Mouse (Mus musculus): ENCODE data around the gene Fhdc1. TPM values are rescaled to one million over a fixed set of nuclear protein-coding genes. Genes with fewer than 3 reads are reported as not detected.

Fhdc1 gene
- polyA plus RNA-seq, 1 experiment from 2014 or later: 6.6 TPM

GRCm38 (mm10) chr3:84497718-84498117 lies 17.5 kb upstream of the Fhdc1 start:
- Histone ChIP-seq H3K9me3 (ENCODE audit: control insufficient read depth, low read length) (no peaks in the 10 kb centered on the region), H3K36me3 (ENCODE audit: control insufficient read depth, insufficient read depth, low read length) (peaks cover 4% of the 10 kb centered on the region; the same call in 1 of the 2 replicates), H3K9ac (ENCODE audit: low read depth, low read length) (no peak overlapping the region), H3K4me2 (ENCODE audit: low read depth, low read length) (no peak overlapping the region), H3K27ac (ENCODE audit: low read length) (no peak overlapping the region), H3K4me1 (ENCODE audit: control insufficient read depth, insufficient read depth, low read length) (no peaks in the 10 kb centered on the region), H3K4me3 (ENCODE audit: low read length) (no peak overlapping the region), H3K27me3 (replicated peaks; ENCODE audit: control insufficient read depth, insufficient read depth, low read length) (no peaks in the 10 kb centered on the region)
- no peak for ATAC-seq
- WGBS: 84% methylated on average over 11 of the region's 11 CpGs

- no peak for ATAC-seq
- no peak overlapping the region for H3K9ac ChIP-seq (ENCODE audit: low read depth, low read length)
- H3K4me2 ChIP-seq (ENCODE audit: low read depth, low read length): no peak overlapping the region
- H3K4me1 ChIP-seq (ENCODE audit: control insufficient read depth, insufficient read depth, low read length): no peaks in the 10 kb centered on the region; the same call in 1 of the 2 replicates
- no peak overlapping the region for H3K27ac ChIP-seq (ENCODE audit: low read length)
- H3K4me3 ChIP-seq (ENCODE audit: low read length): no peak overlapping the region
- WGBS: 87% methylated on average over 8 of the region's 8 CpGs
- H3K9me3 ChIP-seq (ENCODE audit: control insufficient read depth, low read length): no peaks in the 10 kb centered on the region
- no peaks in the 10 kb centered on the region for H3K27me3 ChIP-seq (replicated peaks; ENCODE audit: control insufficient read depth, insufficient read depth, low read length)
- peaks cover 4% of the 10 kb centered on the region; the same call in 1 of the 2 replicates for H3K36me3 ChIP-seq (ENCODE audit: control insufficient read depth, insufficient read depth, low read length)
Measured at GRCm38 (mm10) chr3:84492657-84493056, 12.4 kb upstream of the Fhdc1 start.

GRCm38 (mm10) chr3:84492148-84492547 lies 11.9 kb upstream of the Fhdc1 start:
- Histone ChIP-seq H3K4me2 (ENCODE audit: low read depth, low read length) (no peak overlapping the region), H3K27me3 (replicated peaks; ENCODE audit: control insufficient read depth, insufficient read depth, low read length) (no peaks in the 10 kb centered on the region), H3K4me3 (ENCODE audit: low read length) (no peak overlapping the region), H3K9ac (ENCODE audit: low read depth, low read length) (no peak overlapping the region), H3K36me3 (ENCODE audit: control insufficient read depth, insufficient read depth, low read length) (peaks cover 4% of the 10 kb centered on the region; the same call in 1 of the 2 replicates), H3K9me3 (ENCODE audit: control insufficient read depth, low read length) (no peaks in the 10 kb centered on the region), H3K27ac (ENCODE audit: low read length) (no peak overlapping the region), H3K4me1 (ENCODE audit: control insufficient read depth, insufficient read depth, low read length) (no peaks in the 10 kb centered on the region; the same call in 1 of the 2 replicates)
- ATAC-seq: no peak
- 67% methylated on average over 4 of the region's 4 CpGs for WGBS

GRCm38 (mm10) chr3:84488716-84489115 lies 8.5 kb upstream of the Fhdc1 start:
- no peaks in the 10 kb centered on the region; the same call in 1 of the 2 replicates for H3K4me1 ChIP-seq (ENCODE audit: control insufficient read depth, insufficient read depth, low read length)
- no peak overlapping the region for H3K4me2 ChIP-seq (ENCODE audit: low read depth, low read length)
- no peak for ATAC-seq
- H3K9me3 ChIP-seq (ENCODE audit: control insufficient read depth, low read length): no peaks in the 10 kb centered on the region
- H3K27me3 ChIP-seq (replicated peaks; ENCODE audit: control insufficient read depth, insufficient read depth, low read length): no peaks in the 10 kb centered on the region
- no peak overlapping the region for H3K27ac ChIP-seq (ENCODE audit: low read length)
- peaks cover 4% of the 10 kb centered on the region; the same call in 1 of the 2 replicates for H3K36me3 ChIP-seq (ENCODE audit: control insufficient read depth, insufficient read depth, low read length)
- H3K4me3 ChIP-seq (ENCODE audit: low read length): no peak overlapping the region
- 67% methylated on average over 6 of the region's 6 CpGs for WGBS
- H3K9ac ChIP-seq (ENCODE audit: low read depth, low read length): no peak overlapping the region

- H3K27ac ChIP-seq (ENCODE audit: low read length): no peak overlapping the region
- H3K27me3 ChIP-seq (replicated peaks; ENCODE audit: control insufficient read depth, insufficient read depth, low read length): no peaks in the 10 kb centered on the region
- ATAC-seq: no peak
- no peak overlapping the region for H3K4me3 ChIP-seq (ENCODE audit: low read length)
- H3K9ac ChIP-seq (ENCODE audit: low read depth, low read length): no peak overlapping the region
- no peaks in the 10 kb centered on the region for H3K9me3 ChIP-seq (ENCODE audit: control insufficient read depth, low read length)
- WGBS: 56% methylated on average over 3 of the region's 3 CpGs
- H3K36me3 ChIP-seq (ENCODE audit: control insufficient read depth, insufficient read depth, low read length): no peaks in the 10 kb centered on the region
- no peak overlapping the region for H3K4me2 ChIP-seq (ENCODE audit: low read depth, low read length)
- no peaks in the 10 kb centered on the region; the same call in none of the 2 replicates for H3K4me1 ChIP-seq (ENCODE audit: control insufficient read depth, insufficient read depth, low read length)
Measured at GRCm38 (mm10) chr3:84484891-84485290, 4.7 kb upstream of the Fhdc1 start.

GRCm38 (mm10) chr3:84484333-84484732 lies 4.1 kb upstream of the Fhdc1 start:
- H3K27me3 ChIP-seq (replicated peaks; ENCODE audit: control insufficient read depth, insufficient read depth, low read length): no peaks in the 10 kb centered on the region
- no peak for ATAC-seq
- WGBS: 75% methylated on average over 4 of the region's 4 CpGs

GRCm38 (mm10) chr3:84482121-84482520 lies 1.9 kb upstream of the Fhdc1 start:
- Histone ChIP-seq H3K4me2 (ENCODE audit: low read depth, low read length) (no peak overlapping the region), H3K9me3 (ENCODE audit: control insufficient read depth, low read length) (no peaks in the 10 kb centered on the region), H3K4me3 (ENCODE audit: low read length) (no peak overlapping the region), H3K9ac (ENCODE audit: low read depth, low read length) (no peak overlapping the region), H3K27me3 (replicated peaks; ENCODE audit: control insufficient read depth, insufficient read depth, low read length) (peaks cover 10% of the 10 kb centered on the region), H3K27ac (ENCODE audit: low read length) (no peak overlapping the region), H3K4me1 (ENCODE audit: control insufficient read depth, insufficient read depth, low read length) (peaks cover 8% of the 10 kb centered on the region; the same call in 1 of the 2 replicates), H3K36me3 (ENCODE audit: control insufficient read depth, insufficient read depth, low read length) (no peaks in the 10 kb centered on the region)
- WGBS: 88% methylated on average over 6 of the region's 6 CpGs
- ATAC-seq: no peak

More at GRCm38 (mm10) chr3:84484333-84484732, 4.1 kb upstream of the Fhdc1 start:
- Histone ChIP-seq H3K9me3 (ENCODE audit: control insufficient read depth, low read length) (no peaks in the 10 kb centered on the region), H3K4me1 (ENCODE audit: control insufficient read depth, insufficient read depth, low read length) (no peaks in the 10 kb centered on the region; the same call in 1 of the 2 replicates), H3K9ac (ENCODE audit: low read depth, low read length) (no peak overlapping the region), H3K36me3 (ENCODE audit: control insufficient read depth, insufficient read depth, low read length) (no peaks in the 10 kb centered on the region), H3K27ac (ENCODE audit: low read length) (no peak overlapping the region), H3K4me2 (ENCODE audit: low read depth, low read length) (no peak overlapping the region), H3K4me3 (ENCODE audit: low read length) (no peak overlapping the region)

- WGBS: 4% methylated on average over 11 of the region's 11 CpGs
- H3K4me2 ChIP-seq (ENCODE audit: low read depth, low read length): peak overlapping the region; percentile 98
- peak overlapping the region; percentile 64 for H3K4me3 ChIP-seq (ENCODE audit: low read length)
- H3K4me1 ChIP-seq (ENCODE audit: control insufficient read depth, insufficient read depth, low read length): peaks cover 8% of the 10 kb centered on the region; the same call in 1 of the 2 replicates
- no peak overlapping the region for H3K27ac ChIP-seq (ENCODE audit: low read length)
- H3K9me3 ChIP-seq (ENCODE audit: control insufficient read depth, low read length): no peaks in the 10 kb centered on the region
- ATAC-seq: peak; percentile 10; the same call in 1 of the 2 replicates
- peak overlapping the region; percentile 72; the same call in 1 of the 2 replicates for H3K9ac ChIP-seq (ENCODE audit: low read depth, low read length)
- H3K36me3 ChIP-seq (ENCODE audit: control insufficient read depth, insufficient read depth, low read length): no peaks in the 10 kb centered on the region
- H3K27me3 ChIP-seq (replicated peaks; ENCODE audit: control insufficient read depth, insufficient read depth, low read length): peaks cover 10% of the 10 kb centered on the region
Measured at GRCm38 (mm10) chr3:84481104-84481503, 875 bp upstream of the Fhdc1 start.

- H3K4me3 ChIP-seq (ENCODE audit: low read length): peak overlapping the region; percentile 64
- no peak overlapping the region for H3K27ac ChIP-seq (ENCODE audit: low read length)
- peak overlapping the region; percentile 72 for H3K9ac ChIP-seq (ENCODE audit: low read depth, low read length)
- H3K36me3 ChIP-seq (ENCODE audit: control insufficient read depth, insufficient read depth, low read length): no peaks in the 10 kb centered on the region
- whole genome bisulfite sequencing: under 1% methylated on average over 61 of the region's 61 CpGs
- peaks cover 8% of the 10 kb centered on the region; the same call in 1 of the 2 replicates for H3K4me1 ChIP-seq (ENCODE audit: control insufficient read depth, insufficient read depth, low read length)
- peak overlapping the region; percentile 98 for H3K4me2 ChIP-seq (ENCODE audit: low read depth, low read length)
- peak; percentile 62 for ATAC-seq
- no peaks in the 10 kb centered on the region for H3K9me3 ChIP-seq (ENCODE audit: control insufficient read depth, low read length)
- peaks cover 10% of the 10 kb centered on the region for H3K27me3 ChIP-seq (replicated peaks; ENCODE audit: control insufficient read depth, insufficient read depth, low read length)
Measured at GRCm38 (mm10) chr3:84479293-84480005, 780 bp downstream of the Fhdc1 start.

Data from intestine, embryonic 16.5 days (tissue).